Mouse (Mus musculus): ENCODE measurements at regions not wholly inside any gene's neighbourhood (a gene's known extent, or its start where the extent isn't known, plus 50 kb on each side); places are given as distances from the start of the nearest gene placed in this dataset.

DNA sequence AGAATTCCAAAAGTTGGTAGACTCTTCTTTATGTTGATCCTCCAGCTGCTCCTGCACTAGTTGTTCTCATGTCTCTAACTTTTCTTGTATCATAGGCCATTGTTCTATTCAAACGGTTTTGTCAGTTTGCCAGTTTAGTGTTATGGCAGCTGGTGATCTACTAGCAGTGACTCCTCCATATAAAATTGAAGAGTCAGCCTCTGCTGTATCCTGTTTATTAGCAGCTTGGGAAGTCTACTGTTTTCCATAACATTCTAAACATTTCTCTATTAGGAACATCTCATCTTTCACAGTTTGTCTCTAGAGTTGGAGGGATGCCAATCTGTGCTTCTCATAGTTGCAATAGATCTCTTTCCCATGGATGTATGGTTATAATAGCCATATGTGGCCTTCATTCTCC, 58.6 kb downstream of the Drd1 start:
- H3K27ac ChIP-seq: no peak overlapping the region
- TF ChIP-seq CTCF (IDR thresholded peaks at IDR 0.05): no peak
- no peak overlapping the region for H3K4me3 ChIP-seq
- no peak for DNase-seq (ENCODE audit: extremely low spot score in 1 of 2, low spot score in 2 of 2)
- intact Hi-C loops (cut with DNase I): no loop called here

- intact Hi-C loops (cut with DNase I): no loop called here
- Histone ChIP-seq H3K27ac (no peak overlapping the region), H3K4me3 (no peak overlapping the region)
- DNase-seq (ENCODE audit: extremely low spot score in 1 of 2, low spot score in 2 of 2): no peak
- no peak for TF ChIP-seq CTCF (IDR thresholded peaks at IDR 0.05)
These were observed 62.5 kb downstream of the Drd1 start for GRCm38 (mm10) chr13:53992863-53993451.

GRCm38 (mm10) chr13:53979226-53979625, 76.3 kb downstream of the Drd1 start:
- no peak for DNase-seq (ENCODE audit: extremely low spot score in 1 of 2, low spot score in 2 of 2)
- no peak for TF ChIP-seq CTCF (IDR thresholded peaks at IDR 0.05)

DNA sequence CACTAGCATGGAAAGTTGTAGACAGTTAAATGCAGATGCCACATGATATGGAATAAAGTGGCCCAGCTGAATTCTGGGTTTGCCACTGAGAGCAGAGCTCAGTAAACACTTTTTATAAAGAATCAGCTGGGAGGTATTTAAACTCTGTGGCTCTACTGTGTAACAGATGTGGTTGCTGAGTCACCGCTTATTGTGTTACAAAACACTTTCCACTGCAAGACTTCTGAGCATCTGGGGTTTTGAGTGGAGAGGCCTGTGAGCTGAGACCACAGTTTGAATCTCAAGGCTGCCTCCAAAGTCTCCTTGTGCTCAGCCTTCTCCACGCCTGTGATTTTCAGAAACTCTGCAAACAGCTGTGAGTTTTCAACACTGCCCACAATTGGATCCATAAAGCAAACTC, 86.1 kb downstream of the Drd1 start:
- no peak overlapping the region for H3K4me3 ChIP-seq
- intact Hi-C loops (cut with DNase I): no loop called here
- DNase-seq (ENCODE audit: extremely low spot score in 1 of 2, low spot score in 2 of 2): peak; percentile 13 to 23
- TF ChIP-seq CTCF (IDR thresholded peaks at IDR 0.05): no peak
- no peak overlapping the region for H3K27ac ChIP-seq

More at GRCm38 (mm10) chr13:53979226-53979625, 76.3 kb downstream of the Drd1 start:
- intact Hi-C loops (cut with DNase I): no loop called here
- H3K27ac ChIP-seq: no peak overlapping the region
- H3K4me3 ChIP-seq: no peak overlapping the region

- TF ChIP-seq CTCF (IDR thresholded peaks at IDR 0.05): no peak
- Histone ChIP-seq H3K27ac (no peak overlapping the region), H3K4me3 (no peak overlapping the region)
- intact Hi-C loops (cut with DNase I): no loop called here
- peak; percentile 70 to 77 for DNase-seq (ENCODE audit: extremely low spot score in 1 of 2, low spot score in 2 of 2)
These were observed 99.3 kb downstream of the Drd1 start for GRCm38 (mm10) chr13:53956167-53956566.

DNA sequence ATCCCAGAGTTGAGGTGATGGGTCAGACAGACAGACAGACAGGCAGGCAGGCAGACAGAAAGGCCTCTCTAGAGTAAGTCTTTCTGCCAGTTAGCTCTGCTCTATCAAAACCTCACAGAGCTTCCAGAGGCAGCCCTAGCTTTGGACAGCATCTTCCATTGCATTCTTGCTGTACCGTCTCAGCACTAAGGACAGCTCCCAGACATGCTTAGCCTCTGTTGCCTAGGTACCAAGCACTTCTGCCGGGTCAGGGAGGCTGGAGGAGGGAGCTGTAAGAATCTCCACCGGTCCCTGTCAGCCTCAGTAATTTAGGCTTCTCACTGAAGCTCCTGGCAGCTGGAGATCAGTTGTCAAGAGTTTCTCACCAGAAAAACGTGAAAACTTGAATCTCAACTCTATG, 107.4 kb downstream of the Drd1 start:
- intact Hi-C loops (cut with DNase I): no loop called here

GRCm38 (mm10) chr13:53945681-53946080, 109.8 kb downstream of the Drd1 start:
- intact Hi-C loops (cut with DNase I): no loop called here
- DNase-seq (ENCODE audit: extremely low spot score in 1 of 2, low spot score in 2 of 2): no peak
- H3K4me3 ChIP-seq: no peak overlapping the region
- TF ChIP-seq CTCF (IDR thresholded peaks at IDR 0.05): no peak
- peak overlapping the region; percentile 47; the same call in 1 of the 2 replicates for H3K27ac ChIP-seq

More for the DNA sequence above, 107.4 kb downstream of the Drd1 start:
- H3K27ac ChIP-seq: no peak overlapping the region
- DNase-seq (ENCODE audit: extremely low spot score in 1 of 2, low spot score in 2 of 2): no peak
- H3K4me3 ChIP-seq: no peak overlapping the region
- TF ChIP-seq CTCF (IDR thresholded peaks at IDR 0.05): no peak

- no peak overlapping the region for H3K27ac ChIP-seq
- H3K4me3 ChIP-seq: no peak overlapping the region
- intact Hi-C loops (cut with DNase I): no loop called here
- DNase-seq (ENCODE audit: extremely low spot score in 1 of 2, low spot score in 2 of 2): no peak
- no peak for TF ChIP-seq CTCF (IDR thresholded peaks at IDR 0.05)
These were observed 114.3 kb downstream of the Drd1 start for GRCm38 (mm10) chr13:53941005-53941747.

DNA sequence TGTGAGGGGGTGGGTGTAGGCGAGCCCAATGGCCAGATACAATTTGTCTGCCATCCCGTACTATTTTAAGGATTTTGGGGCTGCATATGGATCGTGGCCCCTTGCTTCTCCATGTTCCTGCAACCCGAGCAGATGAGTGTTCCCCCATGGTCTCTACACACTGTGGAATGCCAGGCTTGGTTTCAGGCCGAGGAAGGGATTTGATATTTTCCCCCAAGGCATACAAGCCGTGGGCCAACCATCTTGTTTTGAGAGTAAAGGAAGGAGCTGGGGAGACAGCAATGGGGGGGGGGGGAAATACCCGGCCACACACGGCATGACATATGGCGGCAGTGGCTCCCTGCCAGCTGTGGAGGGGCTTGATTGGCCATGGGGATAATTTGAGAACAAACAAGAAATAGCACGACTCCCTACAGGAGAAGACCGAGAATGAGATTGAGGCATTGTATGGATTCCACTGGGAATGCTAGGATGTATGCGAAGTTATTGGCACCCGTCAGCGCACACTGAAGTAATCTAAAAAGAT, 120.3 kb downstream of the Drd1 start:
- no peak for TF ChIP-seq CTCF (IDR thresholded peaks at IDR 0.05)
- DNase-seq (ENCODE audit: extremely low spot score in 1 of 2, low spot score in 2 of 2): no peak
- intact Hi-C loops (cut with DNase I): no loop called here
- H3K27ac ChIP-seq: no peak overlapping the region
- H3K4me3 ChIP-seq: no peak overlapping the region

DNA sequence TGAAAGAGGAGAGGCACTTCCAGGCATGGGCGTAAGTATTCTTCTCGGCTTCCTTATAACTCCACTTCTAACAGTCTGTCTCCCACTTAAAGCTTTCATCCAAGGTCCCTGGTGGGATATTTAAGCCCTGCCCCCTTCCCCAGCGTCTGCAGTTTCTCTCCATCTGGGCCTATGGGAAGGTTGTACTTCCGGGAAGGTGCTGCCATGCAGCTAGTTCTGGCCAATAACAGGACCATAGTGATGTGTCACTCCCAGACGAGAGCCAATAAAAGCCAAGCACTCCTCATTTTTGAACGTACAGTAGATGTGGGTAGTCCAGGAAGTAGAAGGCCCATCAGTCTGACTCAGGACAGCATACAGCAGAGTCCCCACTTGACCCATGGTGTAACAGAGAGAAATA, 121.0 kb downstream of the Drd1 start:
- intact Hi-C loops (cut with DNase I): no loop called here
- no peak for DNase-seq (ENCODE audit: extremely low spot score in 1 of 2, low spot score in 2 of 2)
- H3K27ac ChIP-seq: no peak overlapping the region

GRCm38 (mm10) chr13:53926128-53926527, 129.4 kb downstream of the Drd1 start:
- Histone ChIP-seq H3K4me3 (no peak overlapping the region), H3K27ac (no peak overlapping the region)
- no peak for DNase-seq (ENCODE audit: extremely low spot score in 1 of 2, low spot score in 2 of 2)
- TF ChIP-seq CTCF (IDR thresholded peaks at IDR 0.05): no peak
- intact Hi-C loops (cut with DNase I): loop anchor here (5.0 to 10.0 kb wide), 2 partner anchors 104 to 129 kb away; partner anchors contain the start of gene Drd1

More for the DNA sequence above, 121.0 kb downstream of the Drd1 start:
- no peak overlapping the region for H3K4me3 ChIP-seq
- TF ChIP-seq CTCF (IDR thresholded peaks at IDR 0.05): no peak

DNA sequence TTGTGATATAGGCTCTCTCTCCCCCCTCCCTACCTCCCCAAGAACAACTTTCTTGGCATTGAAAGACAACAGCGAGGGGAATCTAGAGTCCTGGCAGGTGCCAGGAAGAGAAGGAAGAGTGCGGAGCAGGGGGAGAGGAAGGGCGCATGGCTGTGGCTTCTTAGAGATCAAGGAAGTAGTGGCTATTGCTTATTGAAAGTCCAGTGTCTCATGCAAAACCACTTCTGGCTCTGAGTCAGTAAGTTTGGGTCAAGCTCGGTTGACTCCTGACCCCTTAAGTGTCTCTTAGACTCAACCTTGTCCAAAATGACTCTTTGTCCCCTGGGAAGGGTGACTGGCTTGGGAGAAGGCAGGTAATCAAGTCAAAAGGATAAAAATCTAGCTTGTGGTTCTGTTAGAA, 131.1 kb downstream of the Drd1 start:
- no peak for DNase-seq (ENCODE audit: extremely low spot score in 1 of 2, low spot score in 2 of 2)
- H3K4me3 ChIP-seq: no peak overlapping the region
- intact Hi-C loops (cut with DNase I): loop anchor here (2.0 to 10.0 kb wide), 2 partner anchors 52 to 130 kb away; partner anchors contain the start of gene Drd1
- no peak overlapping the region for H3K27ac ChIP-seq
- TF ChIP-seq CTCF (IDR thresholded peaks at IDR 0.05): no peak
